Mouse (Mus musculus) intestine, embryonic 16.5 days (tissue): ENCODE measurements around the gene Fzd5. TPM values are rescaled to one million over a fixed set of nuclear protein-coding genes. Genes with fewer than 3 reads are reported as not detected.

Source experiments
- polyA plus RNA-seq: library from polyadenylated mRNA; unstranded; fragments of >200 nt; fragmentation: Nextera tagmentation; extraction: Ambion mirVana; gene quantifications from 2 replicates; pipeline ENCODE4 v1.2.1, GENCODE M21; 2015

Fzd5 gene
- polyA plus RNA-seq, 1 experiment from 2014 or later = 6.1 TPM

Other genes starting within 250 kb of the Fzd5 start
- 19.7 and 20.1 TPM in 2 replicates for gene Creb1, start 205.1 kb downstream of the Fzd5 start, polyA plus RNA-seq
- 17.1 and 19.5 TPM in 2 replicates for gene Mettl21a, start 120.5 kb downstream of the Fzd5 start, polyA plus RNA-seq
- 3.8 TPM in 2 replicates for gene Ccnyl1, start 47.3 kb downstream of the Fzd5 start, polyA plus RNA-seq
- 3.4 and 3.9 TPM in 2 replicates for gene Plekhm3, start 219.1 kb upstream of the Fzd5 start, polyA plus RNA-seq